Mouse (Mus musculus) forebrain, embryonic 14.5 days (tissue): ENCODE data around the gene Uap1l1. TPM values are rescaled to one million over a fixed set of nuclear protein-coding genes. Genes with fewer than 3 reads are reported as not detected.

Experiments used
- ATAC-seq: fragments of 200-750 bp; cut with Nextera tagmentation; 2 replicates; pipeline ENCODE4 v1.8.0; 2017; ENCODE audit warnings: mild to moderate bottlenecking, moderate library complexity
- DNase-seq: peaks from one replicate; pipeline ENCODE4 v3.0.0-alpha.2; 2015; ENCODE audit warnings: low spot score
- H3K27ac ChIP-seq: fragments of 300-500 bp; sonication (generic); 2 replicates; pipeline ENCODE4 v1.5.1; 2014; ENCODE audit warnings: low read depth, mild to moderate bottlenecking, control low read depth, low read length, moderate library complexity
- H3K27me3 ChIP-seq: fragments of 300-500 bp; sonication (generic); replicated peaks from 2 replicates; pipeline ENCODE4 v1.6.1; 2014; ENCODE audit warnings: low read length, control low read depth, mixed read lengths; ENCODE audit not compliant: control insufficient read depth, insufficient read depth
- H3K36me3 ChIP-seq: fragments of 300-500 bp; sonication (generic); 2 replicates; pipeline ENCODE4 v1.6.1; 2014; ENCODE audit warnings: low read length, control low read depth; ENCODE audit not compliant: control insufficient read depth, insufficient read depth
- H3K4me1 ChIP-seq: fragments of 300-500 bp; sonication (generic); 2 replicates; pipeline ENCODE4 v1.6.1; 2014; ENCODE audit warnings: antibody characterized with exemption, low read length, control low read depth; ENCODE audit not compliant: control insufficient read depth, insufficient read depth
- H3K4me2 ChIP-seq: fragments of 300-500 bp; sonication (generic); 2 replicates; pipeline ENCODE4 v1.6.1; 2014; ENCODE audit warnings: mild to moderate bottlenecking, control low read depth, low read length
- H3K4me3 ChIP-seq: fragments of 300-500 bp; sonication (generic); 2 replicates; pipeline ENCODE4 v1.5.1; 2014; ENCODE audit warnings: low read depth, low read length, control low read depth
- H3K9ac ChIP-seq: fragments of 300-500 bp; sonication (generic); 2 replicates; pipeline ENCODE4 v1.6.1; 2014; ENCODE audit warnings: mild to moderate bottlenecking, low read length, control low read depth, moderate library complexity
- H3K9me3 ChIP-seq: fragments of 300-500 bp; sonication (generic); replicated peaks from 2 replicates; pipeline ENCODE4 v1.6.1; 2016; ENCODE audit warnings: low read length, control low read depth, mixed read lengths; ENCODE audit not compliant: control insufficient read depth
- WGBS: fragments of 180-500 bp; shearing (Covaris S2); extraction: QIAGEN DNeasy Blood & Tissue Kit; methylation state at CpG from one replicate; pipeline ENCODE4 v1.1.7; 2014; 5-methylcytosine and 5-hydroxymethylcytosine counted together
- polyA plus RNA-seq: library from polyadenylated mRNA; unstranded; fragments of >200 nt; fragmentation: Nextera tagmentation; extraction: Ambion mirVana; gene quantifications from 2 replicates; pipeline ENCODE4 v1.2.1, GENCODE M21; 2014

Gene Uap1l1
- polyA plus RNA-seq, 1 experiment from 2014 or later: 5.8 TPM

GRCm38 (mm10) chr2:25310969-25311368 is 54.5 kb downstream of the Uap1l1 start:
- no peak overlapping the region for H3K9ac ChIP-seq
- H3K27me3 ChIP-seq: peaks cover 69% of the 10 kb centered on the region
- H3K4me2 ChIP-seq: no peak overlapping the region
- H3K36me3 ChIP-seq: no peaks in the 10 kb centered on the region
- H3K4me1 ChIP-seq: no peaks in the 10 kb centered on the region
- under 1% methylated on average over 22 of the region's 22 CpGs for WGBS
- no peak overlapping the region for H3K27ac ChIP-seq
- no peak for ATAC-seq
- no peaks in the 10 kb centered on the region for H3K9me3 ChIP-seq
- DNase-seq: no peak
- H3K4me3 ChIP-seq: no peak overlapping the region

- 56% methylated on average over 10 of the region's 10 CpGs for WGBS
- H3K36me3 ChIP-seq: no peaks in the 10 kb centered on the region
- peaks cover 66% of the 10 kb centered on the region for H3K27me3 ChIP-seq
Observed at GRCm38 (mm10) chr2:25310180-25310579, 55.3 kb downstream of the Uap1l1 start.

More at GRCm38 (mm10) chr2:25310180-25310579, 55.3 kb downstream of the Uap1l1 start:
- no peak for DNase-seq
- no peaks in the 10 kb centered on the region for H3K9me3 ChIP-seq
- no peak overlapping the region for H3K4me2 ChIP-seq
- H3K27ac ChIP-seq: no peak overlapping the region
- no peak overlapping the region for H3K4me3 ChIP-seq
- ATAC-seq: no peak
- no peak overlapping the region for H3K9ac ChIP-seq
- no peaks in the 10 kb centered on the region for H3K4me1 ChIP-seq

Other genes with a start within 250 kb of the Uap1l1 start
- 18.6 and 22.1 TPM in 2 replicates for gene Nrarp, start 184.9 kb downstream of the Uap1l1 start, polyA plus RNA-seq
- gene Tor4a, start 168.8 kb downstream of the Uap1l1 start, polyA plus RNA-seq: 0.97 and 1.9 TPM in 2 replicates
- gene Nelfb, start 154.2 kb downstream of the Uap1l1 start, polyA plus RNA-seq: 68.8 and 73.5 TPM in 2 replicates
- gene Stpg3, start 151.0 kb downstream of the Uap1l1 start, polyA plus RNA-seq: not detected in 2 replicates
- 1.1 TPM in 1 of 2 replicates, not detected in the other for gene Fam166a, start 146.9 kb downstream of the Uap1l1 start, polyA plus RNA-seq
- gene Tubb4b, start 141.0 kb downstream of the Uap1l1 start, polyA plus RNA-seq: 392 and 409 TPM in 2 replicates
- gene Slc34a3, start 131.3 kb downstream of the Uap1l1 start, polyA plus RNA-seq: 0.10 TPM in 1 of 2 replicates, not detected in the other
- gene Rnf224, start 128.9 kb downstream of the Uap1l1 start, polyA plus RNA-seq: not detected in 2 replicates
- gene Rnf208, start 123.4 kb downstream of the Uap1l1 start, polyA plus RNA-seq: 67.4 and 98.5 TPM in 2 replicates
- not detected in 2 replicates for gene Cysrt1, start 123.2 kb downstream of the Uap1l1 start, polyA plus RNA-seq
- gene AL732309.1, start 118.8 kb downstream of the Uap1l1 start, polyA plus RNA-seq: 4.7 and 6.0 TPM in 2 replicates
- 14.7 and 17.4 TPM in 2 replicates for gene Tmem203, start 110.2 kb downstream of the Uap1l1 start, polyA plus RNA-seq
- gene Tprn, start 103.1 kb downstream of the Uap1l1 start, polyA plus RNA-seq: 6.6 and 9.9 TPM in 2 replicates
- gene Ssna1, start 93.2 kb downstream of the Uap1l1 start, polyA plus RNA-seq: 258 and 281 TPM in 2 replicates
- 105 and 123 TPM in 2 replicates for gene Anapc2, start 93.2 kb downstream of the Uap1l1 start, polyA plus RNA-seq
- not detected in 2 replicates for gene Tmem210, start 77.5 kb downstream of the Uap1l1 start, polyA plus RNA-seq
- gene Lrrc26, start 75.8 kb downstream of the Uap1l1 start, polyA plus RNA-seq: 0.25 TPM in 1 of 2 replicates, not detected in the other
- 17.0 and 21.1 TPM in 2 replicates for gene Grin1, start 46.5 kb downstream of the Uap1l1 start, polyA plus RNA-seq
- 69.5 and 87.7 TPM in 2 replicates for gene Man1b1, start 33.3 kb downstream of the Uap1l1 start, polyA plus RNA-seq
- gene Dpp7, start 9.3 kb downstream of the Uap1l1 start, polyA plus RNA-seq: 21.3 and 21.4 TPM in 2 replicates
- gene Sapcd2, start 6.6 kb upstream of the Uap1l1 start, polyA plus RNA-seq: 27.8 and 28.9 TPM in 2 replicates
- gene Entpd2, start 30.2 kb upstream of the Uap1l1 start, polyA plus RNA-seq: 1.9 and 2.5 TPM in 2 replicates
- 263 and 331 TPM in 2 replicates for gene Npdc1, start 33.7 kb upstream of the Uap1l1 start, polyA plus RNA-seq
- 0.21 TPM in 1 of 2 replicates, not detected in the other for gene Fut7, start 57.6 kb upstream of the Uap1l1 start, polyA plus RNA-seq
- 6.7 and 11.9 TPM in 2 replicates for gene Abca2, start 63.0 kb upstream of the Uap1l1 start, polyA plus RNA-seq
- gene Clic3, start 91.2 kb upstream of the Uap1l1 start, polyA plus RNA-seq: 1.1 and 2.2 TPM in 2 replicates
- 93.2 and 101 TPM in 2 replicates for gene Paxx, start 95.4 kb upstream of the Uap1l1 start, polyA plus RNA-seq
- 170 and 301 TPM in 2 replicates for gene Ptgds, start 104.4 kb upstream of the Uap1l1 start, polyA plus RNA-seq
- not detected in 2 replicates for gene Lcn12, start 128.2 kb upstream of the Uap1l1 start, polyA plus RNA-seq
- 77.9 and 102 TPM in 2 replicates for gene Fbxw5, start 135.1 kb upstream of the Uap1l1 start, polyA plus RNA-seq
- 4.0 and 4.1 TPM in 2 replicates for gene C8g, start 136.0 kb upstream of the Uap1l1 start, polyA plus RNA-seq
- gene Traf2, start 181.3 kb upstream of the Uap1l1 start, polyA plus RNA-seq: 26.7 and 29.4 TPM in 2 replicates
- gene Edf1, start 192.2 kb upstream of the Uap1l1 start, polyA plus RNA-seq: 369 and 370 TPM in 2 replicates
- gene Mamdc4, start 209.2 kb upstream of the Uap1l1 start, polyA plus RNA-seq: 0.84 and 2.2 TPM in 2 replicates
- gene Phpt1, start 209.5 kb upstream of the Uap1l1 start, polyA plus RNA-seq: 168 and 216 TPM in 2 replicates
- gene Ajm1, start 216.1 kb upstream of the Uap1l1 start, polyA plus RNA-seq: 2.2 and 4.2 TPM in 2 replicates
- 47.9 and 55.0 TPM in 2 replicates for gene Rabl6, start 242.8 kb upstream of the Uap1l1 start, polyA plus RNA-seq